Mouse (Mus musculus) gastrocnemius, adult 18-20 months (tissue): ENCODE results near the gene Lrrc9. TPM values are rescaled to one million over a fixed set of nuclear protein-coding genes. Genes with fewer than 3 reads are reported as not detected.

Experiments used
- DNase-seq: peaks from one replicate; pipeline ENCODE4 v3.0.0; 2021; ENCODE audit warnings: low spot score
- long read RNA-seq, 2 experiments: library from polyadenylated mRNA; stranded (forward); transcript quantifications; one replicate each; pipeline ENCODE4 v2.0.0; 2021
- total RNA-seq, 2 experiments: library from RNA; stranded (reverse); gene quantifications; 2 replicates each; pipeline ENCODE4 v1.2.3; 2021

Gene Lrrc9
- under 1 TPM; 0.11 to 0.17 TPM for total RNA-seq
- long read RNA-seq, experiment 1: 0 reads
- long read RNA-seq, experiment 2: 0 reads

DNA sequence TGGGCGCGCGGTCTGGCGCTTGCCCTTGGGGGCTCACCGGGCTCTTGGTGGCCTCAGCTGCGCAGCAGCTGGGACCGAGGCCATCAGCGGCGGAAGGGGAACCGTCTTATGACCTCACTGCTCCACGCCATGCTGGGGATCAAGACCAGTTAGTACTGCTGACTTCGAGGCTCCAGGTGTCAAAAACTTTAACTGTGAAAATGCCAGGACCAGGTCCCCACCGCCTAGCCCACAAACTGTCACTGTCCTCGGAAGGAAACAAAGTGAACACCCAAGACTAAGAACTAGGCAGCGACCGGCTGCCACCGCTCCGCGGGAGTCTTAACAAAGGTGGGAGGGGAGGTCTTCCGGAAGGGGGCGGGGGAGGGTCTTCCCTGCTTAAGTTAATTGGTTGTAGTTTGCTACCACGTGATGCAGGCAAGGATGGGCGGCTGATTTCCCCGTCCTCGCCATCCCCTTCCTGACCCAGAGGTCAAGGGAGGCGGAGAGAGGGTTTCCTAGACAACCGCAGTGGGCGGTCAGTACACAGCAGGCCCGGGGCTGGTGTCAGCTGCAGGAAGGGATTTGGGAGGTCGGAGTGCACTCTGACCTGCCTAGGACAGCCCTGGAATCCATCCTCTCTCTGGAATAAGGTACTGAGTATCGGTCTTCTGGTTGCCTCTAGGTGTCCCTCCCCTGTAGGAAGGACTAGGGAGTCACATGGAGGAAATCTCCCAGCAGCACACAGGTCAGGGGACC is at the start of gene Lrrc9:
TSS of gene Lrrc9 (plus strand) at position 28 of the 738 bp plus-strand sequence.
- DNase-seq: peak; percentile 62

DNA sequence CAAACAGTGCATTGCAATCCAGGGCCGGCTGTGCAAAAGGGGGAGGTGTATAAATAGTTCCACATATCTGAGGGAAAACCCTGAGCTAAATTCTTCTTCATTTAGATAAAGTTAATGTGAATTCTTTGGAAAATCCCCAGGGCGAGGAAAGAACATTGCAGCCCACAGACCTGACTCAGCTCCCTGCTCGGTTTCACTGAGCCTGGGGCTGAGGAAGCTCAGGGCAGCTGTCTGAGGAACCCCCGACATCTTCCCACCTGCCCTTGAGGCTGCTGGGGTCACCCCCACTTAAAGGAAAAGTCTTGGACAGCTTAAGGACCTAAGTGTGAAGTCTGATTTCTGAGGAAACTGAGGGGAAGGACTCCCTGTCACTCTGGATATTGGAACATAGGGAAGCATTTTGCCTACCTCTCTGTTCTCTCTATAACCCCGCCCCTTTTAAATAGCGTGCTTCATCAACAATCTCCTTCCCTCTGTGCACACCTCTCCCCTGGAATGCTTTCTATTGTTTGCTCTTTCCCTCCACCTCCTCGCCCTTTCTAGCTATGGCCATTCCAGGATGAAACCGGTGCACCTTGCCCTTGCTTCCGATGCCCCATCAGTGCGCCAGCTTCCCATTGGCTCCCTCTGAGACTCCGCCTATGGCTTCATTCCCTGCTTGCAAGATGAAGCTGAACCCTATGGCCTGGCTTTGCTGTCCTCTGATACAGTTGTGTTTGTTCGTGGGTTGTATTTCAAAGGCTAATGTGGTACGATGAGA is 48.4 kb upstream of the Lrrc9 start:
- DNase-seq: no peak

DNA sequence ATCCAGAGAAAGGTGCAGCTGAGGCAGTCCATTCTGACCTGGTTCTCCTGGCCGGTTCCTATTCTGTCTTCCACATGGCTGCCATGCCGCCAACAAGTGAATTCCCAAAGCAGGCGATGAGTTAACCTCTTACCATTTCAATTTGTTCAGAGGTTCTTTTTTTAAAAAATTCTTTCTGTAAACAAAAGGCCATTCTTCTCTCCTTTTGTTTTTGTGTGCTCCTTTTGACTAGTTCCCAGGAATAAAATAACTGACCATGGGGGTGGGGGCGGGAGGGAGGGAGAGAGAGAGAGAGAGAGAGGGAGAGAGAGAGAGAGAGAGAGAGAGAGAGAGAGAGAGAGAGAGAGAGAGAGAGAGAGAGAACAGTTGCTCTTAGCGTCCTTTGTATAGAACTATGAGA is 36.6 kb upstream of the Lrrc9 start:
- DNase-seq: no peak

DNA sequence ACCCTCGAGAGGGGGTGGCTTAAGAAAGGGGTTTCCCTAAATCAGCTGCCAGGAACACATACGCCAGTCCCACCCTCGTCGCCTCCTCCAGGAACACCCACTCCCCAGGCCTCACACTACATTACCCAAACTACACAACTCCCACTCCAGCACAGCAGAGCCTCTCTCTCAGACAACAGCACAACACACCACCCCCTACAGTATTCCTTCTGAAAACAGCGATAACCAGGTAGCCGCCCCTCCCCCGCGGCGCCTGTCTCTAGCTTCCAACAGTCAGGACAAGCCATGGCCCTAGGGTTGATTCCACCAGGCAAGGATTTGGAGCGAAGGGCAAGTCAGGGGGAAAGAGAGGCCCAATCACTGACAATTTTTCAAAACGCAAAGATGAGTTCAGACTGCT is 34.5 kb upstream of the Lrrc9 start:
- no peak for DNase-seq

DNA sequence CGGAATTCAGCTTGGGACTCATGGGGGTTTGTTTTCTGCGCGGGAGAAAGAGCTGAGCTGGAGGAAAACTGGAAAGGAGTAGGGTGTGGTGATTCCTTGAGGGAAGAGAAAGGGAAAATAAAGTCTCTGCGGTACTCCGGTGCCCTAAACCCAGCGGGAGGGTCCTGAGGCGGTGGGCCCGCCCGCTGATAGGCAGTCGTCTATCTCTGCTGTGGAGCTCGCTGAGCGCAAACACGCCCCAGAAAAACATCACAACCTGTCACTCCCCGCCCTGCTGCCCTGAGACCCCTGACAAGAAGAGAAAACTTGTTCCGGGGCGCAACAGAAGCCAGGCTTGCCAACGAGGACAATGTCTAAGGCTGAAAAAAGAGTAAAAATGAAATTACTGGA is 34.0 kb upstream of the Lrrc9 start:
- DNase-seq: no peak

DNA sequence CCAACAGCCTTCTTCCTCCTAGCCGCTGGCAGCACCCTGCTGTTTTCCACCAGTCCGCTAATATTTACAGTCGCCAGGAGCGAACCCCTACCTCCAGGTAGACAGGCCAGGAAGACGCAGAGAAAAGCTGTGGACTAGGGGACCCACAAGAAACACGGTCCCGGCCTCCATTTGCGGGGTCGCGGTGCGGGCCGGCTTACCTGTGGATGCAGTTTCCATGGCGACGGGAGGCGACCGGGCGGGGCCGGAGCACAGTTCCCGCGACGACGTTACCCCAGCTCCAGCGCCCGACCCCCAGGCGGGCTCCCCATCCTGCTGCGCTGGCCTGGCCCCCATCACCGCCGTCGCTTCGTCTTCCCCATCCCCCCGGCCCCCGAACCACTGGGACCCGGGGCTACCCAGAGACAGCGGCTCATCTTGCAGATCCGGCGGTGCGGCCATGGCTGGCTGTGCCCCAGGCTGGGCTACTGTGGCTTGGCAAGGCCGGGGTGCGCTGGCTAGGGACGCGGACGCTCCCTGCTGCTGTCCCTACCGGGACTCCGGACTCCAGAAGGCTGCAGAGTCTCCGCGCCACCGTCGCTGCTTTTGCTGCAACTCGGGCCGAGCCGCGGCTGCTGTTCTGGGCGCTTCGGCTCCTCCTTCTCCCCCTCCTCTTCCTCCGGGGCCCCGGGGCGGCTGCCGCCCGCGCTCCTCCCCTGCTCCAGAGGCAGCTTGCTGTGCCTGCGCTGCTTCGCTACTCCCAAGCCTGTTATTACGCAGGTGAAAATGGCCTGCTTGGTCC is 33.4 kb upstream of the Lrrc9 start:
- DNase-seq: peak; percentile 42

DNA sequence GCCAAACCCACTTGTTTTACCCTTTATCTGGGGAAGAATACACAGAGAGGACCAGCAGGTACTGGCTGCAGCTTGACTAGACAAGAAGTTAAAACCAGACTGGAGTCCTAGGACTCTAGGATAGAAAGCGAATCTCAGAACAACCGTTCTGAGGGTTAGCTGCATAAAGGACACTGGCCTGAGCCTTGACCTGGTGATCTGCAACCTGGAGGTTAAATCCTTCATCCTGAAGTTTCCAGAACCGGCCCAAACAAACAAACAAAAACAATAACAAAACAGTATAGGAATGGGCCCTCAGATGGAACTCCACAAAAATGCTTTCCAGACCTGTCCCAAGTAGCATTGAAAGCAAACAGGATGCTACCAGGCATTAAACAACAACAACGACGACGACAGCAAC is 32.7 kb upstream of the Lrrc9 start, which contains the start of gene Rtn1:
TSS of gene Rtn1 (minus strand) at position 101 of the 400 bp plus-strand sequence.
- no peak for DNase-seq

DNA sequence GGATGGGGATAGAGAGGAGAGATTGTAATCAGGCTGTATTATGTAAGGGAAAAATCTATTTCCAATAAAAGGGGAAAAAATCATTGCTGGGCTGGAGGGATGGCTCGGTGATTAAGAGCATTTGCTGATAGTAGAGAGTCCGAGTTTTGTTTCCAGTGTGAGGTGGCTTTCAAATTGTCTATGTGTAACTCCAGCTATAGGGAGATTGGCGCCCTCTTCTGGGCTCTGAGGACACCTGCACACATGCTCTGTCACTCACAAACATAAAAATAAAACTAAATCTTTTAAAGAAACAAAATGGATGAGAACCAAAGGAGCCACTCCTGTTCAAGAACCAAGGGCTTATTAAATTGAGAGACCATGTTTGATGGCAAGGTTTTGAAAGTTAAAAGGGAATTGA is 23.9 kb upstream of the Lrrc9 start:
- DNase-seq: peak; percentile 5

DNA sequence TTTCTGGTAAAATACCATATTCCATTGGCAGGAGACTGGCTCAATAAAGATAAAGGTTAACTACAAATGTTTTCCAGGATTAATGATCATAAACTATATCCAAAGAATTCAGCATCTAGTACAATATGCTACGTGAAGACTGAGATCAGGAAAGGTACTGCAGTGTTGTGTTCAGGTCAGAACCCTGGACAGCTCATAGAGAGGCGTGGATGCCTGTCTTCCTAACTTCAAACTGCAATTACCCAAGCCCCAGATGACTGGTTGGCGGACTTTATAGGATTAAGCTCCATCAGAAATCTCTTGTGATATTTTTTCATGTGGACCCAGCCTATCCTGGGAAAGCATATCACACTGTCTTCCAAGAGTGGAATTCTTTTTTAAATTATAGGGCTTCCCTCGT is 19.0 kb upstream of the Lrrc9 start:
- no peak for DNase-seq

DNA sequence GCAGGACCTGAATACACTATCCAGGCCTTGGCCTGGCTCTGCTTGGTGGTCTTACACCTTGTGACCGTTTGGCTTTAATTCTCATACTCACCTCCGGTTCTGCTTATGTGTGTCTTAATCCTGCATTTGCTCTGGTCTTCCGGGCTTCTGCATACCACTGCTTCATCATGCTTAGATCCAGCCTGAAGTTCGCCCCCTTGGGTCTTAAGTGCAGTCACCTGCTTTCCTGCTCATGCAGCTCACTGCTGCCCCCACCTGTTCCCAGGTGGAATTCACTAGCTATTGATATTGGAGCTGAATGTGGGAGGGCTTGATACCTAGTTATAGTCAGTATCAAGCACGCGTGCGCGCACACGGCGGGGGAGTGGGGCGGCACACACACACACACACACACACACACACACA is 13.9 kb upstream of the Lrrc9 start:
- peak; percentile 43 for DNase-seq

DNA sequence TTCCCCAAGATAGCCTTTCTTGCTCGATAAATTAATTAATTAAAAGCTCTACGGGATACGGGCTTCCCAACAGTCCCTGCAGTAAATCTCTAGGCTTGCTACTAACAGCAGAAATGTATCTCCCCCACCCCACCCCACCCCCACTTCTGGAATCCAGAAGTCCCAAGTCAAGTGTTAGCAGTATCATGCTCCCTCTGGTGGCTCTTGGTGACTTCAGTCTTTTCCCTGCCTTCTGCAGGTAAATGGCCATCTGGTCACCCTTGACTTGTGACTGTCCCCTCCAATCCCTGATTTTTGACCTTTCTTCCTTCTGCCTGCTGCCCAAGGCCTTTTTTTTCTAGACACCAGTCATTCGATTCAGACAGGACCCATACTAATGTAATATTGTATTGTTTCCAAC is 9.5 kb upstream of the Lrrc9 start:
- DNase-seq: no peak

DNA sequence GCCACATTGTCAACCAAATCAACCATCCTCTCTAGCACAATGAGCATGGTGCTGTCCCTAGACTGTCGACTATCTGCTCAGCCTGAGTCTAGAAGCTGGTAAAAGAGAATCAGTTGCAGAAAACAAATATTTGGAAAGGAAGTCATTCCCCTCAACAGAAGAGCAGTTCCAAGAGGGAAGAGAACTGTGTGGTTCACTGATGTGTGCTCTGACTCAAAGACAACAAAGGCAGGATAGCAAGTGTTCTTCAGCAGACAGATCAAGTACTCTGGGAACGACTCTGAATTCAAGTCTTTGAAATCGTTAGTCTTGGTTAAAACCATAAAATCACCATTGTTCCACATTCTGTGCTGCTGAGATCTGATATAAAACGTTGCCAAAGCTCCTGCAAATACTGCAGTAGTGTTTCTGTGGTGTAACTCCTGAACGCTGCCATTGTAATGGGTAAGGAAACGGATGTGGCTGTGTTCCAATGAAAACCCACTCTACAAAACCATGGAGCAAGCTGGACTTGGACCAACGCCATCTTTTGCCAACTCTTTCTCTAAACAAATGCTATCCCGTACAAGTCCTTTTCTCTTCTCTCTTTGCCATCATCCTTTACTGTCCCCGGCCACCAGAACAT is 8.3 kb upstream of the Lrrc9 start:
- no peak for DNase-seq

DNA sequence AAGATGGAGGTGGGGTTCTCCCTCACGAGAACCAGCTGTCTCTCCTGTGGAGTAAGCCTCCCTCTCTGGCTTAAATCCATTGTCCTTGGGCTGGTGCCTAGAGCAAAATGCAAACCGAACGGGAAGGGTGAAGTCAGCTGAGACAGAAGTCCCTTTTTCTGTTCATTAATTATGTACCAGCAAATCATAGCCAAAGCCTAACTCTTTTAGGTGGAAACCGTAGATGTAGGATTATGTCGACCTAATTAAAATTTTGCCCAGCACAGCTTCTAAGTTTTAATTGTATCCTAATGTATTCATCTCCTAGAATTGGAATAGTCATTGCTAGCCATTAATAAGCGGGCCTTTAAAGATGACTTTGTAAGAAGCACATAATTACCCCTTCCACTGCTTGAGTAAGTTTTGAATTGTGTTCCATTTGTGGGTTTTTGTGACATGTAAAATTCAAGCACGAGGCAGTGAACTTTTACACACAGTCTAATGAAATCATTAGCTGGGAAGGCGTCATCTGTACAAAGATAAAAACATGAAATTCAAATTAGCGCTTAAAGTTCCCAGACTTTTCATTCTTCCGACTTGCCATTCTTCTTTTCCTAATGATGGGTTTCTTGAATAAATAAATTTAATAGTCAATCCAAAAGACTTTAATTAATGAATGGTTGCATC is 3.9 kb upstream of the Lrrc9 start:
- DNase-seq: no peak

DNA sequence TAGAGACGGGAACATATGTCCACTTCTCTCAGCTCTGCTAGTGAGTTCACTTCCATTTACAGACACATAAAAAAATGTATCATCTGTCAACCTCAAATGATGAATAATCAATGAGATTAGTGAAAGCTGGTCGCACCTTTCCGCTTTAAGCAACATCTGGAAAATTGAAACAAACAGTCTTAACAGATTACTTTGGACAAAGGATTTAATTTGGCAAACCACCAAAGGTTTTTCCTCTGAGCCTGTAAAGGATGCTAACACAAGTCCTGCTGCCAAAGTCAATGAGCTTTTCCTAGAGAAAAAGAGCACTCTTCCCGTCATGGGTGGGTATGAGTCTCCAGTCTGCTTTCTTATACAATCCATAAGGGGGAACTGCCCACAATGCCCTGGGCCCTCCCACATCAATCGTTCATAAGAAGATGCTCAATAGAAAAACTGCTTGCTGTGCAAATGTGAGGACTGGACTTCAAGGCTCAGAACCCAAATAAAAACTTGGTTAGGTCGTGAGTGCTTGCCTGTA is 2.6 kb upstream of the Lrrc9 start:
- no peak for DNase-seq

DNA sequence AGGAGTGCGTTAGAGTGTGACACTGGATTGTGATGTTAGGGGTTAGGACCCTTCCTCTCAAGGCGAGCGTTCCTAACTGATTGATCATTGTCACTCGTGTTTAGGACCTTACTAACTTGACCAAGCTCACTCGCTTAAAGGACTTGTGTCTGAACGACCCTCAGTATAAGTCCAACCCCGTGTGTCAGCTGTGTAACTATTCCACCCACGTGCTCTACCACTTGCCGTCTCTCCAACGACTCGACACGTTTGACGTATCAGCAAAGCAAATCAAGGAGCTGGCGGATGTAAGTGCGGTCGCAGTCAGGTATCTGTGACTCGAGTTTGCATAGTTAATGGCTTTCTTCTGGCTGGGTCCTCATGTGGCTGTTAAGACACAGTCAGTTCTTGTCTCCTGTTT is 12.3 kb downstream of the Lrrc9 start:
- no peak for DNase-seq

DNA sequence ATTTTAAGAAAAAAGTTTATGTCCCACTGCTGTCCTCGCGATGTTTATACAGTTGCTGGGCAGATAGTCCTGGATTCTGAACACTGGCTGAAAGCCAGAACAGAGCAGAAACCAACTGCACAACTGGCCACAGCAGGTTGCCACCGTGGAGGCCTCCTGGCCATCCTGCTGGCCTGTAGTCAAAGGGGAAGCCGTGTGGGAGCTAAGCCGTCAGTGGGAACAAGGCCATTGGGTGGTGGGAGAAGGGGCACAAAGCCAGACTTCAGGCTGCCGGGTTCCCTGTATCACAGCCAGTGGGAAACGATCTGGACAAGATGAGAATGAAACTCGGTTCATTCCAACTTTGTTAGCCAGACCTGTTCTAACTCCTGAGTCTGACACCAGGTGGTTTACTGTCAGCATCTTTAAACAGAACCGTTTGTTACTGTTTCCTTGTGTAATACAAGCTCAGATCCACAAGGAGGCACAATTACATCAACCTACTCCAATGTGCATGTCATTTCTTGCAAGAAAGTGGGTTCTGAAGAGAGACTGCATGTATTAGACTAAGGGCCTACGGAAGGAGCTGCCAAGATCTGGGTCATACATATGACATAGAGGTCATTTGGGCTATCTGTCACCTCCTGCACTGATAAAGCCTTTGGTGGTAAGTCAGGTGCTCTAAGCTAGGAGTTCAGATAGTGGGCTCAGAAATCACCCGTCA is 19.7 kb downstream of the Lrrc9 start:
- no peak for DNase-seq

DNA sequence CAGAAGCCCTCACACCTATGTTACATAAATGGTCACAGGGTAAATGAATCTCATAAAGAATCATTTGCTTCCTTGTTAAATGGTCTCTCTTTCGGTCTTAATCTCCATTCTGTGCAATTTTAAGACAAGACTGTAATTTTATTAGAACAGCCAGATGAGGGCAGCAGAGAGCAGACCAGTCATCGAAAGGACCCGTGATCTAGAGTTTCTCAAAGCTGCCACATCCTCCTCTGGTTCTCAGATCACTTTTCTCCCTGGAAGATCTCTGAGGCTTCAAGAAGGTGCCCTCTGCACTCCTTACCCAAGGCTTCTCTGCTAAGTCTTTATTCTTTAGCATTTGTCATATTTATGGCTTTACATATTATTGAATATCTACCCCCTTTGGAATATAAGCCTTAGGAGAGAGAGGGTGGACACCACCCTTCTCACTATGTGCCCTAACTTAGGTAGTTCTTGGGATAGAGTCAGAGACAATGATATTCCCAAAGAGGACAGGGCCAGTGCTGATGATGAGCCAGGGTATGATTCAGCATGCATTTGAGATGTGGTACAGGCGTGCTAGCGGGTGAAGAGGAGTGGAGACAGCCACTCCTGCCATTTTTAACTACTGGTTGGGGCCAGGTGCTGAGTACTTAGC is 20.3 kb downstream of the Lrrc9 start:
- DNase-seq: peak; percentile 59

DNA sequence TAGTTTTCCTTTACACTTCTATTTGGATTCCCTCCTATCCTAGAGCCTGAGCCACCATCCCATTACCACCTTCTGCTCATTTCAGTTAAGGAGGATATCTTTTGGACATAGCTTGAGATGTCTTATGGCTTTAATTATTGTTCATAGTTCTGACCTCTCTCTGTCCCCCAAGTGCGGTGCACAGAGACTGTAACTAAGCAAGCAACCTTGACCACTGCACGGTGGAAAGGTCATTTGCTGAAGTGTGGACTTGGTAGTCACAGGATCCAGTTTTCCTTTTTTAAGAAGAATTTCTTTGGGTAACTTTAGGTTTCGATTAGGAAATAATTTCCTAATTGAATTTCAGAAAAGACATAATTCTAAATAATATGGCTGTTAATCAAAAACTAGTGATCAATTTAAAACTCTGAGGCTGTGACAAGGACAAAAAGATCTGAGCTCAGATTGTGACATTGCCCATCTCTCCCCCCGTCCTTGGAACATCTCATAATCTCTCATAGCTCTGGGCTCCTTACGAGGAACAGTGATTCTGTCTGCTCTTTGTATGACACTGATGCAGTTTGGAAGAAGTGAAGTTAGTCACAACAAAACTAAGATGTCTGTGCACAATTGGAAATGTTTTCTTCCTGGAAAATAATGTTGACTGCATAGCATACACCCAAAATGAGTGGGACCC is 24.3 kb downstream of the Lrrc9 start:
- DNase-seq: no peak

DNA sequence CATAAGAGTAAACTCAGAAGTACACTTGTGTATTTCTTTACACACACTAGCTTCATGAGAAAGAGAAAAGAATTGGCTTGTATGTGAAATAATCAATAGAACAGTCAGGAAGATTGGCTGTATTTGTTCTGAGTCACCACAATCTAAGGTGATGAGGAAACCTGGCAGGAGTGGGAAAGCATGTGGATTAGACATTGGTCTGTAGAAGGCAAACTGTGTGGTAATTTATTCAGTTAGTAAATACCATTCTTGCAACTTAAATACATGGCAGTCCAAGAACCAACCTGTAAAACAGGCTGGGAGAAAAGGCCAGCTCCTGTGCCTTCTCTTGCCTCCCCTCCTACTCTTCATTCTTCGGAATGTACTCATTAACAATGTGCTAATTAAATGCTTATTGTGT is 25.6 kb downstream of the Lrrc9 start:
- no peak for DNase-seq
